Mouse (Mus musculus) CH12.LX (cell line): ENCODE measurements around the gene Klk11. TPM values are rescaled to one million over a fixed set of nuclear protein-coding genes. Genes with fewer than 3 reads are reported as not detected.

Experiments used
- DNase-seq: peaks from one replicate; pipeline ENCODE4 v3.0.0-alpha.2; 2013; ENCODE audit errors: extremely low read depth
- H3K27ac ChIP-seq: 2 replicates; pipeline ENCODE4 v1.5.1; 2012; ENCODE audit warnings: low read depth, mild to moderate bottlenecking, control low read depth, moderate library complexity; ENCODE audit not compliant: insufficient read depth
- H3K27me3 ChIP-seq: replicated peaks from 2 replicates; pipeline ENCODE3; 2012; ENCODE audit warnings: inconsistent platforms
- H3K36me3 ChIP-seq, 2 experiments: replicated peaks in 1 of 2; 2 replicates each; pipeline versions ENCODE3 to v1.6.1; 2012; ENCODE audit warnings: inconsistent platforms in 1 of 2, low read length in 1 of 2, mild to moderate bottlenecking in 1 of 2, mixed read lengths in 1 of 2, moderate library complexity in 1 of 2; ENCODE audit not compliant: control insufficient read depth in 1 of 2, insufficient read depth in 1 of 2
- H3K4me1 ChIP-seq, 2 experiments: 2 replicates each; pipeline ENCODE4 v1.6.1; 2012; ENCODE audit warnings: inconsistent platforms in 1 of 2, moderate library complexity in 1 of 2; ENCODE audit not compliant: insufficient read depth in 2 of 2, control insufficient read depth in 1 of 2
- H3K4me2 ChIP-seq: 2 replicates; pipeline ENCODE4 v1.6.1; 2012; ENCODE audit warnings: low read depth, mild to moderate bottlenecking, control low read depth; ENCODE audit not compliant: poor library complexity, insufficient read depth, severe bottlenecking
- H3K4me3 ChIP-seq, 3 experiments: fragments of 150-350 bp in 1 of 3; sonication (generic) in 1 of 3; replicated peaks in 1 of 3; 2 replicates each; pipeline versions ENCODE3 to v1.5.1; 2011 to 2012; ENCODE audit warnings: low read depth in 2 of 3, low read length in 2 of 3, mild to moderate bottlenecking in 2 of 3, moderate library complexity in 2 of 3, control low read depth in 1 of 3, improper control_type of control experiment in 1 of 3, inconsistent platforms in 1 of 3, mixed read lengths in 1 of 3; ENCODE audit not compliant: poor library complexity in 1 of 3
- H3K79me2 ChIP-seq: replicated peaks from 2 replicates; pipeline ENCODE4 v1.6.1; 2012; ENCODE audit warnings: mild to moderate bottlenecking, moderate library complexity; ENCODE audit not compliant: control insufficient read depth, poor library complexity, insufficient read depth, severe bottlenecking; ENCODE audit errors: extremely low read depth
- H3K9ac ChIP-seq: 2 replicates; pipeline ENCODE4 v1.6.1; 2012; ENCODE audit warnings: low read depth, mild to moderate bottlenecking, control low read depth, moderate library complexity; ENCODE audit not compliant: insufficient read depth
- H3K9me3 ChIP-seq: replicated peaks from 2 replicates; pipeline ENCODE3; 2012; ENCODE audit warnings: low read length, inconsistent platforms, mixed read lengths
- BHLHE40 ChIP-seq: IDR thresholded peaks from 2 replicates; pipeline ENCODE4 v1.6.1; 2011; ENCODE audit warnings: mild to moderate bottlenecking, low read depth, low read length, improper control_type of control experiment
- CHD2 ChIP-seq: IDR thresholded peaks from 2 replicates; pipeline ENCODE4 v1.6.1; 2011; ENCODE audit warnings: low read length, improper control_type of control experiment
- CTCF ChIP-seq, 2 experiments: IDR thresholded peaks in 1 of 2; conservative IDR thresholded peaks in 1 of 2; 2 replicates each; pipeline ENCODE4 v1.5.1; 2011 to 2012; ENCODE audit warnings: low read depth in 2 of 2, low read length in 2 of 2, improper control_type of control experiment in 1 of 2, inconsistent platforms in 1 of 2, mild to moderate bottlenecking in 1 of 2, moderate library complexity in 1 of 2
- EP300 ChIP-seq: IDR thresholded peaks from 2 replicates; pipeline ENCODE4 v1.6.1; 2011; ENCODE audit warnings: low read length, improper control_type of control experiment
- ETS1 ChIP-seq: conservative IDR thresholded peaks from 2 replicates; pipeline ENCODE4 v1.6.1; 2012; ENCODE audit warnings: low read depth, mild to moderate bottlenecking, inconsistent platforms, low read length, improper control_type of control experiment, moderate library complexity
- GABPA ChIP-seq: IDR thresholded peaks from 2 replicates; pipeline ENCODE4 v1.6.1; 2012; ENCODE audit warnings: low read depth, low read length, improper control_type of control experiment, inconsistent platforms; ENCODE audit not compliant: insufficient replicate concordance
- HCFC1 ChIP-seq: IDR thresholded peaks from 2 replicates; pipeline ENCODE4 v1.6.1; 2012; ENCODE audit warnings: low read depth, mild to moderate bottlenecking, inconsistent platforms, low read length, improper control_type of control experiment
- JUN ChIP-seq: IDR thresholded peaks from 2 replicates; pipeline ENCODE4 v1.6.1; 2011; ENCODE audit warnings: low read depth, mild to moderate bottlenecking, low read length, improper control_type of control experiment, moderate library complexity; ENCODE audit not compliant: insufficient read depth
- JUND ChIP-seq: conservative IDR thresholded peaks from 2 replicates; pipeline ENCODE4 v1.6.1; 2011; ENCODE audit warnings: low read depth, low read length, improper control_type of control experiment
- MAFK ChIP-seq: IDR thresholded peaks from 2 replicates; pipeline ENCODE4 v1.6.1; 2011; ENCODE audit warnings: low read length, improper control_type of control experiment; ENCODE audit not compliant: insufficient replicate concordance
- MAX ChIP-seq: IDR thresholded peaks from 2 replicates; pipeline ENCODE4 v1.6.1; 2011; ENCODE audit warnings: low read length, improper control_type of control experiment
- MEF2A ChIP-seq: IDR thresholded peaks from 2 replicates; pipeline ENCODE4 v1.6.1; 2014; ENCODE audit warnings: low read depth, mild to moderate bottlenecking, inconsistent platforms, low read length, improper control_type of control experiment, borderline replicate concordance
- MYC ChIP-seq: IDR thresholded peaks from 2 replicates; pipeline ENCODE4 v1.6.1; 2011; ENCODE audit warnings: low read depth, mild to moderate bottlenecking, improper control_type of control experiment, low read length
- NRF1 ChIP-seq: IDR thresholded peaks from 2 replicates; pipeline ENCODE4 v1.6.1; 2014; ENCODE audit warnings: low read depth, mild to moderate bottlenecking, inconsistent platforms, low read length, improper control_type of control experiment, moderate library complexity
- PAX5 ChIP-seq: IDR thresholded peaks from 2 replicates; pipeline ENCODE4 v1.6.1; 2012; ENCODE audit warnings: low read length, inconsistent platforms, mixed read lengths
- POLR2A ChIP-seq: IDR thresholded peaks from 2 replicates; pipeline ENCODE4 v1.6.1; 2011; ENCODE audit warnings: low read depth, mild to moderate bottlenecking, improper control_type of control experiment, low read length
- POLR2AphosphoS2 ChIP-seq: IDR thresholded peaks from 2 replicates; pipeline ENCODE4 v1.6.1; 2011; ENCODE audit warnings: low read depth, low read length, improper control_type of control experiment
- RAD21 ChIP-seq: IDR thresholded peaks from 2 replicates; pipeline ENCODE4 v1.6.1; 2011; ENCODE audit warnings: low read depth, mild to moderate bottlenecking, low read length, improper control_type of control experiment, moderate library complexity
- RCOR1 ChIP-seq: conservative IDR thresholded peaks from 2 replicates; pipeline ENCODE4 v1.6.1; 2012; ENCODE audit warnings: low read depth, mild to moderate bottlenecking, inconsistent platforms, low read length, improper control_type of control experiment
- SIN3A ChIP-seq: IDR thresholded peaks from 2 replicates; pipeline ENCODE4 v1.6.1; 2012; ENCODE audit warnings: low read length, improper control_type of control experiment, inconsistent platforms
- SMC3 ChIP-seq: IDR thresholded peaks from 2 replicates; pipeline ENCODE4 v1.6.1; 2011; ENCODE audit warnings: low read depth, low read length, improper control_type of control experiment
- TBP ChIP-seq: conservative IDR thresholded peaks from 2 replicates; pipeline ENCODE4 v1.6.1; 2011; ENCODE audit warnings: low read depth, low read length, improper control_type of control experiment
- UBTF ChIP-seq: IDR thresholded peaks from 2 replicates; pipeline ENCODE4 v1.6.1; 2012; ENCODE audit warnings: low read depth, mild to moderate bottlenecking, inconsistent platforms, low read length, improper control_type of control experiment, moderate library complexity
- USF1 ChIP-seq: IDR thresholded peaks from 2 replicates; pipeline ENCODE4 v1.6.1; 2014; ENCODE audit warnings: low read depth, mild to moderate bottlenecking, inconsistent platforms, low read length, improper control_type of control experiment
- ZC3H11A ChIP-seq: IDR thresholded peaks from 2 replicates; pipeline ENCODE4 v1.6.1; 2012; ENCODE audit warnings: low read depth, mild to moderate bottlenecking, inconsistent platforms, low read length, improper control_type of control experiment
- ZKSCAN1 ChIP-seq: IDR thresholded peaks from 2 replicates; pipeline ENCODE4 v1.6.1; 2012; ENCODE audit warnings: low read depth, inconsistent platforms, low read length, improper control_type of control experiment, borderline replicate concordance
- ZMIZ1 ChIP-seq: IDR thresholded peaks from 2 replicates; pipeline ENCODE4 v1.6.1; 2012; ENCODE audit warnings: low read depth, mild to moderate bottlenecking, inconsistent platforms, low read length, improper control_type of control experiment
- dilution Hi-C: fragments of 300-500 bp; cut with MboI; formaldehyde crosslinking; loops from 2 replicates; pipeline ENCODE4 v1.14.3; 2020; ENCODE audit warnings: low sequenced_read_pairs; ENCODE audit not compliant: extremely low pct_unique_long_range_greater_than_20kb, extremely low pct_ligation_motif_present
- in situ Hi-C: fragments of 300-500 bp; cut with MboI; formaldehyde crosslinking; loops from 3 replicates; pipeline ENCODE4 v1.14.3; 2019; ENCODE audit warnings: low sequenced_read_pairs, low pct_ligation_motif_present, low pct_unique_long_range_greater_than_20kb, mixed read lengths
- polyA plus RNA-seq: library from polyadenylated mRNA; unstranded; fragments of >175 nt; gene quantifications from 2 replicates; pipeline ENCODE4 v1.2.1, GENCODE M21; 2012; ENCODE audit warnings: low read depth; ENCODE audit not compliant: insufficient read length
- total RNA-seq, 2 experiments: library from RNA; depleted of rRNA; stranded (reverse); fragments of 300-350 nt in 1 of 2; fragments of >200 nt in 1 of 2; gene quantifications; 2 replicates each; pipeline ENCODE4 v1.2.3; 2012 to 2014

Gene Klk11
- total and polyA plus RNA-seq, 3 experiments = not detected

DNA sequence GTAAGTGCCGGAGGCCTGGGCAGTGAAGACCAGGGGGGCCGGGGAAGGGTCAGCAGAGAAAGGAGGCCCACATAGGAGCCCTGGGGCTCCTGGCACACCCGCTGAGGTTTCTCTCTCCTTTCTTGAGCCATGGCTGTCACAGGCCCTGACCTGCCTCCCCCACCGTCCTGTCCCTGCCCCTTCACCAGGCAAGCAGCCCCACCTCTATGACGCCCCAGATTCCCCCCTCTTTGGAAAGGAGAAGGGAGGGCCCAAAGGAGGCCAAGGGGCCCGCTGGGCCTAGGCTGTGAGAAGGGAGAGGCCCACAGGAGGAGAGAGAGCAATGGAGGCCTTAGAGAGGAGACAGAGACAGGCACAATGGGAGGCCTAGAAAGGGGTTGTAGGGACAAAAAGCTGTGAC, 398 bp downstream of the Klk11 start:
- no peak for TF ChIP-seq NRF1
- TF ChIP-seq SIN3A = no peak
- no peak for TF ChIP-seq RAD21
- no peak for TF ChIP-seq EP300
- TF ChIP-seq ZC3H11A = no peak
- TF ChIP-seq POLR2A = no peak
- no peak for TF ChIP-seq ZMIZ1
- TF ChIP-seq ETS1 = no peak
- TF ChIP-seq ZKSCAN1 = no peak
- TF ChIP-seq MAX = no peak
- no peak for TF ChIP-seq TBP
- no peak for TF ChIP-seq POLR2AphosphoS2
- TF ChIP-seq CTCF (conservative IDR thresholded peaks at IDR 0.05 in 1 of 2, IDR thresholded peaks at IDR 0.05 in 1 of 2; ENCODE audit: low read depth in 2 of 2, low read length in 2 of 2) = no peak
- no peak for TF ChIP-seq HCFC1
- no peak for TF ChIP-seq MAFK
- no peaks in the 10 kb centered on the region for H3K9me3 ChIP-seq
- H3K9ac ChIP-seq = no peak overlapping the region
- no peaks in the 10 kb centered on the region for H3K79me2 ChIP-seq
- H3K4me3 ChIP-seq = no peak overlapping the region
- dilution Hi-C loops = no loop called here
- no peak overlapping the region for H3K27ac ChIP-seq
- H3K36me3 ChIP-seq = no peaks in the 10 kb centered on the region
- no peaks in the 10 kb centered on the region for H3K4me1 ChIP-seq
- in situ Hi-C loops = loop anchor here (25.0 kb wide), 1 partner anchor 288 kb away; the partner anchor contains the start of gene Iglon5
- H3K4me2 ChIP-seq = no peak overlapping the region
- DNase-seq = no peak
- peaks cover 86% of the 10 kb centered on the region for H3K27me3 ChIP-seq

DNA sequence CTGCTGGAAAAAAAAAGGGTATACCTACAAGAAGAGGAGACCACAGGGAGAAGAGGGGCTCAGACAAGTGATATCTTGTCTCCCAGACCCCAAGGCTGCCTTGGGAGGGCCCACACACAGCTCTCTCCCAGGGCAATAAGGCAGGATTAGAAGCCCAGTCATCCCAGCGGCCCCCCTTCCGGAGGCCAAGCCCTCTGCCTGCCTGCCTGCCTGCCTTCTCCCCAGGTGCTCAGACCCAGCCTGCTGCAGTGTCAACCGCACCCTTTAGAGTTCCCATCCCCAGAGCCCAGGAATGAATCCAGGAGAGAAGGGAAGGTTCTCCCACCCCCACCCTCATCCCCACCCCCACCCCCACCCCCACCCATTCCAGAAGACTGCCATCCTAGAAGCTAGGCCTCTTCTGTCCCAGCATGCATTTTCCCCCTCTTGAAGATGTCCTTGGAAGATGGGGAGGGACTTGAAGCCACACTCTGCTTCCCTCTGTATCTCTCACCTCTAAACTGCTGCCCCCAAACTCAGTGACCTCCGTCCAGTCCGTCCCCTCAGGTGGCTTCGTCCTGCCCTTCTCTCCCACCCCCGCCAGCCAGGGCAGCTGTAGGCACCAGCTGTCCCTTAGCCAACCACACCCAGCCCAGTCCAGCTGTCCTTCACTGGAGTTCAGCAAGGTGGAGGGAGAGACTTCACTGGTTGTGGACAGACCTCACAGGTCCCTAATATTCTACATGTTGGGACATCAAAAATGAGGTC, 1.1 kb downstream of the Klk11 start:
- no peaks in the 10 kb centered on the region for H3K79me2 ChIP-seq
- no peak overlapping the region for H3K4me3 ChIP-seq
- H3K9ac ChIP-seq = no peak overlapping the region
- DNase-seq = no peak
- no peaks in the 10 kb centered on the region for H3K4me1 ChIP-seq
- in situ Hi-C loops = loop anchor here (25.0 kb wide), 1 partner anchor 288 kb away; the partner anchor contains the start of gene Iglon5
- dilution Hi-C loops = no loop called here
- peaks cover 88% of the 10 kb centered on the region for H3K27me3 ChIP-seq
- no peak for TF ChIP-seq EP300
- no peak for TF ChIP-seq SMC3
- no peak for TF ChIP-seq PAX5
- TF ChIP-seq MYC = no peak
- no peak for TF ChIP-seq ZKSCAN1
- no peak for TF ChIP-seq JUN
- TF ChIP-seq SIN3A = no peak
- TF ChIP-seq GABPA = no peak
- no peak for TF ChIP-seq BHLHE40
- TF ChIP-seq UBTF = no peak
- no peak for TF ChIP-seq MEF2A
- no peak for TF ChIP-seq CHD2
- TF ChIP-seq ZC3H11A = no peak
- TF ChIP-seq JUND = no peak
- TF ChIP-seq MAX = no peak
- no peak for TF ChIP-seq RCOR1
- no peak for TF ChIP-seq USF1
- no peak for TF ChIP-seq CTCF (conservative IDR thresholded peaks at IDR 0.05 in 1 of 2, IDR thresholded peaks at IDR 0.05 in 1 of 2; ENCODE audit: low read depth in 2 of 2, low read length in 2 of 2)
- H3K36me3 ChIP-seq = no peaks in the 10 kb centered on the region
- no peaks in the 10 kb centered on the region for H3K9me3 ChIP-seq
- H3K4me2 ChIP-seq = no peak overlapping the region
- no peak overlapping the region for H3K27ac ChIP-seq
